Mouse (Mus musculus): ENCODE data around the gene Hist1h2af.

The Hist1h2af gene

GRCm38 (mm10) chr13:23533560-23534367 is at the start of gene Hist1h2af:
Hist1h2af (plus strand) TSS chr13:23533906.
- DNase-seq, result peak; percentile 94

GRCm38 (mm10) chr13:23485271-23485670 is 48.4 kb upstream of the Hist1h2af start:
- no peak for DNase-seq

GRCm38 (mm10) chr13:23488400-23489322 is 45.0 kb upstream of the Hist1h2af start, which contains the start of gene Btn2a2:
Btn2a2 (minus strand) TSS chr13:23488857.
- DNase-seq, result peak; percentile 80

- peak; percentile 47 for DNase-seq
Measured at GRCm38 (mm10) chr13:23490863-23491262, 42.8 kb upstream of the Hist1h2af start.

GRCm38 (mm10) chr13:23491263-23491662 is 42.4 kb upstream of the Hist1h2af start:
- no peak for DNase-seq

GRCm38 (mm10) chr13:23491990-23492389 is 41.7 kb upstream of the Hist1h2af start:
- DNase-seq, result no peak

GRCm38 (mm10) chr13:23495526-23495925 is 38.2 kb upstream of the Hist1h2af start:
- no peak for DNase-seq

GRCm38 (mm10) chr13:23497656-23498321 is 35.9 kb upstream of the Hist1h2af start:
- peak; percentile 70 for DNase-seq

- DNase-seq, result no peak
Measured at GRCm38 (mm10) chr13:23498653-23499052, 35.1 kb upstream of the Hist1h2af start.

GRCm38 (mm10) chr13:23499943-23500342 is 33.8 kb upstream of the Hist1h2af start:
- DNase-seq, result no peak

- DNase-seq, result peak; percentile 75
Measured at GRCm38 (mm10) chr13:23500424-23501200, 33.1 kb upstream of the Hist1h2af start.

- no peak for DNase-seq
Measured at GRCm38 (mm10) chr13:23501511-23501910, 32.2 kb upstream of the Hist1h2af start.

- no peak for DNase-seq
Measured at GRCm38 (mm10) chr13:23502031-23502567, 31.6 kb upstream of the Hist1h2af start.

GRCm38 (mm10) chr13:23502916-23503315 is 30.8 kb upstream of the Hist1h2af start:
- no peak for DNase-seq

- peak; percentile 71 for DNase-seq
Measured at GRCm38 (mm10) chr13:23503797-23504196, 29.9 kb upstream of the Hist1h2af start.

GRCm38 (mm10) chr13:23505662-23506345 is 27.9 kb upstream of the Hist1h2af start:
- no peak for DNase-seq

- peak; percentile 58 for DNase-seq
Measured at GRCm38 (mm10) chr13:23506351-23506750, 27.4 kb upstream of the Hist1h2af start.

- no peak for DNase-seq
Measured at GRCm38 (mm10) chr13:23506819-23507515, 26.7 kb upstream of the Hist1h2af start.

- DNase-seq, result no peak
Measured at GRCm38 (mm10) chr13:23510127-23510526, 23.6 kb upstream of the Hist1h2af start.

- DNase-seq, result no peak
Measured at GRCm38 (mm10) chr13:23513517-23513916, 20.2 kb upstream of the Hist1h2af start.

GRCm38 (mm10) chr13:23515281-23515680 is 18.4 kb upstream of the Hist1h2af start:
- DNase-seq, result no peak

Data from retina, postnatal 1 day (tissue).